Mouse (Mus musculus) heart, postnatal 0 days (tissue): Measurements from ENCODE around the gene Cdc42bpg. TPM values are rescaled to one million over a fixed set of nuclear protein-coding genes. Genes with fewer than 3 reads are reported as not detected.

Source experiments
- ATAC-seq: fragments of 200-750 bp; cut with Nextera tagmentation; 2 replicates; pipeline ENCODE4 v1.8.0; 2017; ENCODE audit warnings: low read depth, moderate number of reproducible peaks, moderate library complexity; ENCODE audit not compliant: insufficient read depth
- DNase-seq: peaks from one replicate; pipeline ENCODE4 v3.0.0-alpha.2; 2016; ENCODE audit warnings: low spot score
- H3K27ac ChIP-seq: fragments of 300-500 bp; sonication (generic); 2 replicates; pipeline ENCODE4 v1.5.1; 2014; ENCODE audit warnings: low read depth, mild to moderate bottlenecking
- H3K27me3 ChIP-seq: fragments of 300-500 bp; sonication (generic); 2 replicates; pipeline ENCODE4 v1.6.1; 2014; ENCODE audit warnings: low read length, mixed read lengths; ENCODE audit not compliant: control insufficient read depth, insufficient read depth
- H3K36me3 ChIP-seq: fragments of 300-500 bp; sonication (generic); replicated peaks from 2 replicates; pipeline ENCODE4 v1.6.1; 2014; ENCODE audit warnings: low read length, mixed read lengths; ENCODE audit not compliant: control insufficient read depth, insufficient read depth
- H3K4me1 ChIP-seq: fragments of 300-500 bp; sonication (generic); 2 replicates; pipeline ENCODE4 v1.6.1; 2014; ENCODE audit warnings: antibody characterized with exemption; ENCODE audit not compliant: control insufficient read depth, insufficient read depth
- H3K4me2 ChIP-seq: fragments of 300-500 bp; sonication (generic); 2 replicates; pipeline ENCODE4 v1.6.1; 2014; ENCODE audit warnings: low read depth, mild to moderate bottlenecking, low read length, moderate library complexity
- H3K4me3 ChIP-seq: fragments of 300-500 bp; sonication (generic); 2 replicates; pipeline ENCODE4 v1.5.1; 2014; ENCODE audit warnings: low read depth, low read length
- H3K9ac ChIP-seq: fragments of 300-500 bp; sonication (generic); replicated peaks from 2 replicates; pipeline ENCODE4 v1.6.1; 2014; ENCODE audit warnings: low read depth, low read length, mixed read lengths
- H3K9me3 ChIP-seq: fragments of 300-500 bp; sonication (generic); replicated peaks from 2 replicates; pipeline ENCODE4 v1.6.1; 2016; ENCODE audit warnings: low read length; ENCODE audit not compliant: control insufficient read depth
- CTCF ChIP-seq: IDR thresholded peaks from 2 replicates; pipeline ENCODE4 v1.5.1; 2016; ENCODE audit warnings: antibody characterized with exemption, control low read depth, low read depth
- EP300 ChIP-seq: IDR thresholded peaks from 2 replicates; pipeline ENCODE4 v1.6.1; 2016; ENCODE audit warnings: antibody characterized with exemption, low read depth
- WGBS: fragments of 180-500 bp; shearing (Covaris S2); extraction: QIAGEN DNeasy Blood & Tissue Kit; methylation state at CpG from one replicate; pipeline ENCODE4 v1.1.7; 2014; 5-methylcytosine and 5-hydroxymethylcytosine counted together
- polyA plus RNA-seq: library from polyadenylated mRNA; unstranded; fragments of >200 nt; fragmentation: Nextera tagmentation; extraction: Ambion mirVana; gene quantifications from 2 replicates; pipeline ENCODE4 v1.2.1, GENCODE M21; 2015
- total RNA-seq: library from RNA; depleted of rRNA; stranded (reverse); fragments of >200 nt; gene quantifications from 2 replicates; pipeline ENCODE4 v1.2.3, GENCODE M21; 2014; ENCODE audit warnings: low replicate concordance

Cdc42bpg gene
- total and polyA plus RNA-seq, 2 experiments from 2014 or later = 0.51 to 9.5 TPM

GRCm38 (mm10) chr19:6313796-6314195 is 7.5 kb downstream of the Cdc42bpg start:
- Histone ChIP-seq H3K27ac (no peak overlapping the region), H3K4me2 (no peak overlapping the region)
- 83% methylated on average over 8 of the region's 8 CpGs for WGBS

GRCm38 (mm10) chr19:6314513-6314912 is 8.3 kb downstream of the Cdc42bpg start:
- no peak overlapping the region for H3K9ac ChIP-seq
- TF ChIP-seq EP300 (no peak), CTCF (no peak)
- no peaks in the 10 kb centered on the region for H3K4me1 ChIP-seq
- no peak for ATAC-seq
- no peaks in the 10 kb centered on the region for H3K9me3 ChIP-seq
- WGBS = 72% methylated on average over 8 of the region's 8 CpGs
- no peaks in the 10 kb centered on the region for H3K27me3 ChIP-seq
- H3K4me3 ChIP-seq = no peak overlapping the region
- H3K36me3 ChIP-seq = peaks cover 61% of the 10 kb centered on the region
- no peak for DNase-seq
- no peak overlapping the region for H3K4me2 ChIP-seq
- no peak overlapping the region for H3K27ac ChIP-seq

More at GRCm38 (mm10) chr19:6313796-6314195, 7.5 kb downstream of the Cdc42bpg start:
- Histone ChIP-seq H3K9ac (no peak overlapping the region), H3K36me3 (peaks cover 57% of the 10 kb centered on the region), H3K9me3 (no peaks in the 10 kb centered on the region), H3K4me3 (no peak overlapping the region), H3K27me3 (no peaks in the 10 kb centered on the region), H3K4me1 (no peaks in the 10 kb centered on the region)
- ATAC-seq = no peak
- no peak for TF ChIP-seq EP300
- TF ChIP-seq CTCF = no peak
- DNase-seq = no peak

GRCm38 (mm10) chr19:6315573-6315972 is 9.3 kb downstream of the Cdc42bpg start:
- Histone ChIP-seq H3K4me3 (no peak overlapping the region), H3K36me3 (peaks cover 63% of the 10 kb centered on the region), H3K4me1 (no peaks in the 10 kb centered on the region), H3K27ac (no peak overlapping the region), H3K27me3 (no peaks in the 10 kb centered on the region), H3K9me3 (no peaks in the 10 kb centered on the region), H3K4me2 (no peak overlapping the region), H3K9ac (no peak overlapping the region)
- TF ChIP-seq CTCF (no peak), EP300 (no peak)
- WGBS = 77% methylated on average over 14 of the region's 14 CpGs
- DNase-seq = no peak
- no peak for ATAC-seq

- Histone ChIP-seq H3K4me3 (no peak overlapping the region), H3K4me2 (no peak overlapping the region), H3K9me3 (no peaks in the 10 kb centered on the region), H3K9ac (no peak overlapping the region), H3K4me1 (0 out of 2 replicates have a peak, but pooled peaks cover 4% of the 10 kb centered on the region), H3K36me3 (peaks cover 60% of the 10 kb centered on the region), H3K27ac (no peak overlapping the region), H3K27me3 (no peaks in the 10 kb centered on the region)
- TF ChIP-seq CTCF (no peak), EP300 (no peak)
- no peak for DNase-seq
- 90% methylated on average over 12 of the region's 12 CpGs for WGBS
- no peak for ATAC-seq
Observed at GRCm38 (mm10) chr19:6318145-6318544, 11.9 kb downstream of the Cdc42bpg start.

- no peak overlapping the region for H3K4me2 ChIP-seq
- H3K27ac ChIP-seq = no peak overlapping the region
- H3K4me1 ChIP-seq = 0 out of 2 replicates have a peak, but pooled peaks cover 4% of the 10 kb centered on the region
- H3K27me3 ChIP-seq = no peaks in the 10 kb centered on the region
- no peaks in the 10 kb centered on the region for H3K9me3 ChIP-seq
- no peak overlapping the region for H3K9ac ChIP-seq
- ATAC-seq (peak; percentile 50), DNase-seq (no peak)
- H3K36me3 ChIP-seq = peaks cover 35% of the 10 kb centered on the region
- TF ChIP-seq EP300 (no peak), CTCF (no peak)
- no peak overlapping the region for H3K4me3 ChIP-seq
- 45% methylated on average over 8 of the region's 8 CpGs for WGBS
Observed at GRCm38 (mm10) chr19:6321358-6321757, 15.1 kb downstream of the Cdc42bpg start.
